Mouse (Mus musculus) layer of hippocampus, postnatal 14 days (tissue): ENCODE measurements around the gene Gabbr2. TPM values are rescaled to one million over a fixed set of nuclear protein-coding genes. Genes with fewer than 3 reads are reported as not detected.

ENCODE experiments used
- DNase-seq, 2 experiments: peaks; one replicate each; pipeline ENCODE4 v3.0.0; 2021 to 2022; ENCODE audit warnings: low spot score in 2 of 2, mixed read lengths in 1 of 2
- total RNA-seq, 2 experiments: library from RNA; stranded (reverse); gene quantifications; 2 replicates each; pipeline ENCODE4 v1.2.3; 2021

The Gabbr2 gene
- total RNA-seq, 2 experiments from 2014 or later, result 214 to 221 TPM

DNA sequence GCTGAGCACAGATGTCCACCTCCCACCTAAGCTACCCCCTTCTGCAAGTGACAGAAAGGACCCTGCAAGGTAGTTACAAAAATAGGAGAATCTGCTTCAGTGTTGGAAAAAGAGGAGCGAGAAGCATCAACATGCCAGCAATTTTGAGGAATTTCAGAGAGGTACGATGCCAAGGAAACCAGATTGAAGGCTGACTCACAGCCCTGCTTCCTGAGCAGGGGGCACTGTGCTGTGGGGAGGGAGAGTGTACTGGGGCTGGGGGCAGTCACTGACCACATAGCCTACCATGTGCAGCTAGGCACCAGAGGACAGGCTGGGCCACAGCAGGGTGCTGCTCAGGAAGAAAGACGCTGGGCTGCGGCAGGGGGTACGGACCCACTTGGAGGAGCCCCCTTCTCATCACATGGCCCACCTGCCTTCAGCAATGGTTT, 163.5 kb downstream of the Gabbr2 start:
- no peak for DNase-seq

GRCm38 (mm10) chr4:46827471-46827870, 164.2 kb downstream of the Gabbr2 start:
- DNase-seq, result no peak

GRCm38 (mm10) chr4:46825846-46826529, 165.7 kb downstream of the Gabbr2 start:
- DNase-seq, result no peak

GRCm38 (mm10) chr4:46823738-46824137, 167.9 kb downstream of the Gabbr2 start:
- no peak for DNase-seq

GRCm38 (mm10) chr4:46821709-46822108, 170.0 kb downstream of the Gabbr2 start:
- DNase-seq, result no peak

- DNase-seq, result no peak
These were observed 176.7 kb downstream of the Gabbr2 start for GRCm38 (mm10) chr4:46814954-46815353.

DNA sequence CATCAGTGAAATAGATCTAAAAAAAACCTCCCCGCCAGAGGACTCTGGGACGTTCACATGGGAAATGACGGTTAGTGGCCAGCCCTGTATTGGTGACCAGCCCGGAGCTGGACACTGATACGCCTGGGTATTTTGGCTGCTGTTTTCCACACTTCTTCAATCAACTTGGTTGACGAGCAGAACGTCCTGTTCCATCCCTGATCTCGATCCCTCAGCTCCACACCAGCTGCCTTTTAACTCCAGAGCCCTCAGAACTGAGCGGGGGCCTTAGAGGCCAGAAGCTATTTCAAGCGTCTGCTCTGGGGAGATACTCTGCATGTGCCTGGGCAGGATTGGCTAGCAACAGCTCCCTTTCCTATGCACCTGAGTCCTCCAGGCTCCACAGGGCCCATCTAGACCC, 177.4 kb downstream of the Gabbr2 start:
- no peak for DNase-seq

GRCm38 (mm10) chr4:46811165-46811564, 180.5 kb downstream of the Gabbr2 start:
- DNase-seq, result no peak

- DNase-seq, result no peak
These were observed 184.8 kb downstream of the Gabbr2 start for GRCm38 (mm10) chr4:46806876-46807275.

GRCm38 (mm10) chr4:46805910-46806309, 185.8 kb downstream of the Gabbr2 start:
- DNase-seq, result peak in 1 of 2 experiments; percentile 74

DNA sequence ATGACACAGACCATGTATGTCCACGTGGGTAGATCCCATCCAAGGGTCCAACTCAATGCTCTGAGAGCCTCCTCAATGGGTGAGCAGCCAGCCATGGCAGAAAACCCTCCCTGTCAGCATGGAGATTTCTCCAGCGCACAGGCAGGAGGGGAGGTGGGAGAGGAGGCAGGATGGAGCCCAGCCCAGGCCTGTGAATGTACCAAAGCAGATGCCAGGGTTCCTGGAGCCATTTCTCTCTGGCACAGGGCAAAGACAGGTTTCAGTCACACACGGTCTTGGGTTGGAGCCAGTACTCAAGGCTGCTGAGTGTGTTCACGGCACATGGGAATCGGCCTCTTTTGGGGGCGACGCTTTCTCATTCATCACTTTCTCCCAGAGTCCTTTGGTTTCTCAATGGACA, 189.3 kb downstream of the Gabbr2 start:
- peak; percentile 58 to 87 for DNase-seq

DNA sequence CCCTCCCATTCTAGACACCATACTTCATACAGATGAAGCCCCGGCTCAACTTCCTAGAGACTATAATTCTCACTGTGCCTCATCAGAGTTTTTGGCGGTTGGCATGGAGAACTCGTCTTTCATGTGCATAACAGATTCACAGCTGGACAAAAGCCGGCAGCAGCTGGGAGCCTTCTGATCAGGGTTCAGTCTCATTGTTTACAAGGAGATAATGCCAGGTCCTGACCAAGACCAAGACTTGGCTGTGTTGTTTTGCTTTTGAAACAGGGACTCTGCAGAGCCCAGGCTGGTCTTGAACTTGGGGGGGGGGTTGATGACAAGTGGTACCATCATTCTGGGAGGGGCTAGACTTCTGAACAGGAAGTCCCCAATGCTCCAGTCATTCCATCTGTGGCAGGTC, 191.8 kb downstream of the Gabbr2 start:
- no peak for DNase-seq

- DNase-seq, result no peak
These were observed 196.0 kb downstream of the Gabbr2 start for GRCm38 (mm10) chr4:46795707-46796106.

- peak in 1 of 2 experiments; percentile 36 for DNase-seq
These were observed 197.1 kb downstream of the Gabbr2 start for GRCm38 (mm10) chr4:46794583-46794982.

- peak; percentile 51 to 72 for DNase-seq
These were observed 199.2 kb downstream of the Gabbr2 start for GRCm38 (mm10) chr4:46792280-46793026.

DNA sequence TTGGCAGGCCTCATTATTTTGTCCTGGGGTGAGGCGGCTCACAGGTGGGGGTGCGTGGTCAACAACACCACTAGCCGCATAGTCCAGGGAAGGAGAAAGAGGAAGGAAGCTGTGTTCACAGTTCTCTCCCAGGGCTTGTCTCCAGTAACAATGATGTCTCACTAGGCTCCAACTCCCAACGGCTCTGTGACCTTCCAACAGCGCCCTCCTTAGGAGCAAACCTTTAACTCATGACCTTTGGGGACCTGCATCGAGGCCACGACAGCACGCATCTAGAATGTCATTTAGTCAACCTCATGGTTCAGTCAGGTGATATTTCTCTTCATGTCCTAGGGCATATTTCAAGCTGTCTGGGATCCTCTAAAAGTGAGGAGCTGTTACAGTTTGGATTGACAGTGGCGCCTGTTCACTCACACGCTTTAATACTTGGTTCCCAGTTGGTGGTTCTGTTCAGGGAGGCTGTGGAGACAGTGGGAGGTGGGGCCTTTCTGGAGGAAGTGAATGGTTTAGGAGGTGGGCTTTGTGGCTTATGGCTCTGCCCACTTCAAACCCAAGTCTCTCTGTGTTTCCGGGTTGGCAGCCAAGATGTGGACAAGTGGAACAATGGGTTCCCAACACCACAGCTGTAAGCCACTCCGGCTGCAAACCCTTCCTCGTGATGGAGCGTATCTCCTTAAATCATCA, 200.3 kb downstream of the Gabbr2 start:
- DNase-seq, result no peak

DNA sequence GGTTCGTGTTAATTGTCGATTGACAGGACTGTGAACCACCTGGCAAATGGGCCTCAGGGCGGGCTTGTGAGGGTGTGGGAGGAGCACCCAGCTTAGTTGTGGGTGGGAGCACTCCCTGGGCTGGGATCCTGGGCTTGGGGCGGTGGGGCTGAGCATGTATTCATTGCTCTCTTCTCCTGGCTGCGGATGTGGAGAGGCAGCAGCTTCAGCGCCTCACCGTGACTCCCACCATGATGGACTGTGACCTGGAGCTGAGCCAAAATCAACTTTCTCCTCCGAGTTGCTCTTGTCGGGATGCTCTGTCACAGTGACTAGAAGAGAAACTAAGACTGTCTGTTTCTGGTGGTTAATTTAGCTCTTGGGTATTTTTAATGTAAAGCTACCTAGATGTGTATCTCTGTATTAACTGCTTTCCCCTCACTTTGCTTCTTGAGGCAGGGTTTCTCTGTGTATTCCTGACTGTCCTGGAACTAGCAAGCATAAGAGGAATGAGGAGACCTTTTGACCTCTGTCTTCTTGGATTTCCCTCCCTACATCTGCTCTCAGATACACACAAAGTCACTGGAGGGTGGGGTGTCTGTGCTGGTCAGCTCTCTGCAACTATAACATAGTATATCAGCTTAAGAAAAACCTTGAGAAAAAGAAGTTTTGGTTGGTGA, 200.9 kb downstream of the Gabbr2 start:
- no peak for DNase-seq

- DNase-seq, result no peak
These were observed 207.1 kb downstream of the Gabbr2 start for GRCm38 (mm10) chr4:46784430-46785049.

DNA sequence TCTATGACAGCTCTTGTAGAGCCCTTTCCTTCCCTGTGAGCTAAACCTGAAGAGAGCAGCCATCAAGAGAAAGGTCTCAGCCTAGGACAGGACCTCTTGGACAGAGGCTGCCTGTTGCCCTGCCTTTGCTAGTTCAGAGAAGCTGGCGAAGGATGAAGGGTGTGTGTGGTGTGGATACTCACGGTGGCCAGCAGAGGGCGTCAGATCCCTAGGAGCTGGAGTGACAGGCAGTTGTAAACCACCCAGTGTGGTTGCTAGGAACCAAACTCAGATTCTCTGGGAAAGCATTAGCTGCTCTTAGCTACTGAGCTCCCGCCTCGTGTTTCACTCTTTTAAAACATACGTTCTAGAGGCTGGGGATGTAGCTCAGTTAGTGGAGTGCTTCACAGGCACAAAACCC, 210.6 kb downstream of the Gabbr2 start:
- no peak for DNase-seq

DNA sequence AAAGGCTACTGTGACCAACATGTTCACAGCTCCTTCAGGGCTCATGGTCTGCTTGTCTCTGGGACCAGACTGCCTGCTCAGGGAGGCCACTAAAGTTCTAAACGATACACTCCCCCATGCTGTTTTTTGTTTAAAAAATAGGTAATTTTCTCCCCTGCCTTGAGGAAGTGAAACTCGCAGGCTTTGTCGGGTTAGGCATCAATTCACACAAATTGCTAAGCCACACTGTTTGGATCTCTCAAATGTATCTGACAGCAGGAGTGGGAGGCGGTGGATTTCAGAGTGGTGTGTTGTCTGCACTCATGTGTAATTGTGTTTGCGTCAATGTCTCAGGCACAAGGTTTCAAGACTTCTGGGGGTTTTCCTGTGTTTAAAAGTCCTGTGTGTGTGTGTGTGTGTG, 215.7 kb downstream of the Gabbr2 start:
- DNase-seq, result no peak

DNA sequence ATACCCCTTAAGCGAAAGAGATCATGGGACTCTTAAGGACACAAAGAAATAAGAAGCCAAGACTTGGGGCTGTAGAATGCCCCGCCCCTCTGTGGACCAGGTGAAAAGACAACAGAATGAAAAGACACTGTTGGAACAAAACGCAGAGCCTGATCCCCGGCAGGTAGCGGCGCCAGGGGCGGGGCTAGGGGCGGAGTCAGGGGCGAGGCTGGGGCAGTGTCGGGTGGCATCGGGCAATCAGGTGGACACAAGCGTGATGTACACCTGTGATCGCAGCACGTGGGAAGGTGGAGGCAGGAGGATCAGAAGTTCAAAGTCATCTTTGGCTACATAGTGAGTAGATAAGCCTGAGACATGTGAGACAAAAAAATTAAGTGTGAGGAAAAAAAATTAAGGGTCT, 217.0 kb downstream of the Gabbr2 start:
- DNase-seq, result no peak
